Mouse (Mus musculus): Measurements from ENCODE around the gene H2-DMb2. TPM values are rescaled to one million over a fixed set of nuclear protein-coding genes. Genes with fewer than 3 reads are reported as not detected.

H2-DMb2 gene
- total RNA-seq, 2 experiments from 2014 or later: 0.28 to 0.67 TPM

Other genes with a start within 250 kb of the H2-DMb2 start
- gene Platr17, start 238.2 kb upstream of the H2-DMb2 start, total RNA-seq (2021): not detected
- 10 to 100 TPM; 10.2 to 11.7 TPM for gene Daxx, start 233.9 kb upstream of the H2-DMb2 start, total RNA-seq (2021)
- gene Tapbp, start 227.4 kb upstream of the H2-DMb2 start, total RNA-seq (2021): 10 to 100 TPM; 31.2 to 41.2 TPM
- gene Zbtb22, start 227.4 kb upstream of the H2-DMb2 start, total RNA-seq (2021): 10 to 100 TPM; 11.1 to 11.3 TPM
- gene Rgl2, start 213.8 kb upstream of the H2-DMb2 start, total RNA-seq (2021): 10 to 100 TPM; 27.3 to 28.5 TPM
- gene Pfdn6, start 203.0 kb upstream of the H2-DMb2 start, total RNA-seq (2021): 10 to 100 TPM; 52.3 to 55.8 TPM
- 10 to 100 TPM in 1 of 2 experiments, 1 to 10 TPM in 1; 9.7 to 11.6 TPM for gene Wdr46, start 202.6 kb upstream of the H2-DMb2 start, total RNA-seq (2021)
- 1 to 10 TPM; 1.8 to 1.9 TPM for gene B3galt4, start 191.8 kb upstream of the H2-DMb2 start, total RNA-seq (2021)
- 10 to 100 TPM; 27.2 to 28.8 TPM for gene Vps52, start 187.5 kb upstream of the H2-DMb2 start, total RNA-seq (2021)
- 100 to 1,000 TPM; 330 to 347 TPM for gene Rps18, start 187.3 kb upstream of the H2-DMb2 start, total RNA-seq (2021)
- 10 to 100 TPM; 22.8 to 48.2 TPM for gene H2-K1, start 143.0 kb upstream of the H2-DMb2 start, total RNA-seq (2021)
- 10 to 100 TPM; 10.1 to 12.3 TPM for gene Ring1, start 118.6 kb upstream of the H2-DMb2 start, total RNA-seq (2021)
- 10 to 100 TPM; 52.7 to 59.9 TPM for gene H2-Ke6, start 115.2 kb upstream of the H2-DMb2 start, total RNA-seq (2021)
- 10 to 100 TPM; 41.5 to 45.7 TPM for gene Slc39a7, start 111.6 kb upstream of the H2-DMb2 start, total RNA-seq (2021)
- 10 to 100 TPM; 34.9 to 36.3 TPM for gene Rxrb, start 111.5 kb upstream of the H2-DMb2 start, total RNA-seq (2021)
- 10 to 100 TPM in 1 of 2 experiments, 1 to 10 TPM in 1; 6.5 to 16.7 TPM for gene Col11a2, start 103.9 kb upstream of the H2-DMb2 start, total RNA-seq (2021)
- gene H2-Oa, start 51.0 kb upstream of the H2-DMb2 start, total RNA-seq (2021): not detected
- gene H2-DMa, start 23.8 kb upstream of the H2-DMb2 start, total RNA-seq (2021): 1 to 10 TPM; 2.8 to 3.1 TPM
- gene Brd2, start 20.7 kb upstream of the H2-DMb2 start, total RNA-seq (2021): 10 to 100 TPM; 66.7 to 69.1 TPM
- 1 to 10 TPM in 1 of 2 experiments, under 1 TPM in 1; 0.43 to 1.2 TPM for gene H2-DMb1, start 9.8 kb downstream of the H2-DMb2 start, total RNA-seq (2021)
- 1 to 10 TPM; 1.4 to 1.5 TPM for gene Tap1, start 44.2 kb downstream of the H2-DMb2 start, total RNA-seq (2021)
- gene Psmb9, start 44.5 kb downstream of the H2-DMb2 start, total RNA-seq (2021): 1 to 10 TPM; 1.3 to 3.1 TPM
- 1 to 10 TPM; 2.9 to 4.8 TPM for gene Psmb8, start 54.4 kb downstream of the H2-DMb2 start, total RNA-seq (2021)
- 1 to 10 TPM; 4.3 to 5.1 TPM for gene Tap2, start 60.2 kb downstream of the H2-DMb2 start, total RNA-seq (2021)
- under 1 TPM in 1 of 2 experiments, not detected in 1; 0.13 TPM for gene H2-Ob, start 95.6 kb downstream of the H2-DMb2 start, total RNA-seq (2021)
- 1 to 10 TPM; 2.7 to 3.3 TPM for gene H2-Ab1, start 114.4 kb downstream of the H2-DMb2 start, total RNA-seq (2021)
- gene H2-Aa, start 144.5 kb downstream of the H2-DMb2 start, total RNA-seq (2021): 1 to 10 TPM; 4.4 to 4.5 TPM
- gene H2-Eb1, start 162.6 kb downstream of the H2-DMb2 start, total RNA-seq (2021): 1 to 10 TPM; 3.9 to 5.5 TPM
- not detected for gene H2-Eb2, start 182.4 kb downstream of the H2-DMb2 start, total RNA-seq (2021)
- under 1 TPM; 0.31 to 0.43 TPM for gene Btnl2, start 211.5 kb downstream of the H2-DMb2 start, total RNA-seq (2021)
- gene Btnl1, start 233.8 kb downstream of the H2-DMb2 start, total RNA-seq (2021): not detected

Data from gastrocnemius, postnatal 25 days (tissue).